Mouse (Mus musculus) kidney, embryonic 14.5 days (tissue): ENCODE data around the gene Eomes. TPM values are rescaled to one million over a fixed set of nuclear protein-coding genes. Genes with fewer than 3 reads are reported as not detected.

Experiments used
- ATAC-seq: fragments of 200-750 bp; cut with Nextera tagmentation; 2 replicates; pipeline ENCODE4 v1.8.0; 2017; ENCODE audit warnings: moderate number of reproducible peaks, mild to moderate bottlenecking, moderate TSS enrichment, moderate library complexity; ENCODE audit not compliant: low FRiP score, low TSS enrichment
- H3K27ac ChIP-seq: fragments of 300-500 bp; sonication (generic); 2 replicates; pipeline ENCODE4 v1.5.1; 2014; ENCODE audit warnings: low read depth, mild to moderate bottlenecking, low read length, moderate library complexity, mixed read lengths
- H3K27me3 ChIP-seq: fragments of 300-500 bp; sonication (generic); 2 replicates; pipeline ENCODE4 v1.6.1; 2014; ENCODE audit warnings: mild to moderate bottlenecking, low read length; ENCODE audit not compliant: control insufficient read depth, insufficient read depth
- H3K36me3 ChIP-seq: fragments of 300-500 bp; sonication (generic); 2 replicates; pipeline ENCODE4 v1.6.1; 2014; ENCODE audit warnings: low read length, mixed read lengths; ENCODE audit not compliant: control insufficient read depth, insufficient read depth
- H3K4me1 ChIP-seq: fragments of 300-500 bp; sonication (generic); 2 replicates; pipeline ENCODE4 v1.6.1; 2014; ENCODE audit warnings: low read length, mixed read lengths; ENCODE audit not compliant: control insufficient read depth, insufficient read depth
- H3K4me2 ChIP-seq: fragments of 300-500 bp; sonication (generic); replicated peaks from 2 replicates; pipeline ENCODE4 v1.6.1; 2014; ENCODE audit warnings: low read depth, mild to moderate bottlenecking, low read length
- H3K4me3 ChIP-seq: fragments of 300-500 bp; sonication (generic); 2 replicates; pipeline ENCODE4 v1.5.1; 2014; ENCODE audit warnings: mild to moderate bottlenecking, low read length
- H3K9ac ChIP-seq: fragments of 300-500 bp; sonication (generic); 2 replicates; pipeline ENCODE4 v1.6.1; 2014; ENCODE audit warnings: low read depth, mild to moderate bottlenecking, low read length, moderate library complexity
- H3K9me3 ChIP-seq: fragments of 300-500 bp; sonication (generic); 2 replicates; pipeline ENCODE4 v1.6.1; 2016; ENCODE audit warnings: low read length; ENCODE audit not compliant: control insufficient read depth
- WGBS: fragments of 180-500 bp; shearing (Covaris S2); extraction: QIAGEN DNeasy Blood & Tissue Kit; methylation state at CpG from one replicate; pipeline ENCODE4 v1.1.7; 2014; 5-methylcytosine and 5-hydroxymethylcytosine counted together
- polyA plus RNA-seq: library from polyadenylated mRNA; unstranded; fragments of >200 nt; fragmentation: Nextera tagmentation; extraction: Ambion mirVana; gene quantifications from 2 replicates; pipeline ENCODE4 v1.2.1, GENCODE M21; 2014

Eomes gene
- polyA plus RNA-seq, 1 experiment from 2014 or later = not detected

DNA sequence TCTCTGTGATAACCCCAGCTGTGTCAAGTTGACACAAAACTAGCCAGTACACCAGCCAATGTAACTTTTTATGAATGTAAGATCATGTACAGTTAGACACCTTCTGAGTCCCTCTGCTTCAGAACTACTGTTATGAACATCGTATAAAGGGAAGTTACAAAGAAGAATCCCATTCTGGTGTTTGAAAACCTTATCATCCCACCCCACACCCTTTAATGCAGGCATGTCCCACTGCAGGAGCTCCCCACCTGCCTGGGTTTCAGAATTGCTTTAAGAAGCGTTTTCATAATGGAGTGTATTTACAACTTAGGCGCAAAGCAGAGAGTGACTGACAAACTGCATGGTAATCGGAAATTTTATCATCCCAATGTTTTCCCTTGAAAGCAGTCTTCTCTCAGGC lies 13.2 kb downstream of the Eomes start:
- 0 out of 2 replicates have a peak, but pooled peaks cover 4% of the 10 kb centered on the region for H3K4me1 ChIP-seq
- no peak for ATAC-seq
- no peak overlapping the region for H3K4me2 ChIP-seq
- no peaks in the 10 kb centered on the region for H3K36me3 ChIP-seq
- H3K9me3 ChIP-seq = no peaks in the 10 kb centered on the region
- H3K27me3 ChIP-seq = peaks cover 23% of the 10 kb centered on the region
- H3K27ac ChIP-seq = no peak overlapping the region
- WGBS = 89% methylated on average over 4 of the region's 4 CpGs
- H3K9ac ChIP-seq = no peak overlapping the region
- H3K4me3 ChIP-seq = no peak overlapping the region

GRCm38 (mm10) chr9:118492932-118493698 lies 15.1 kb downstream of the Eomes start:
- Histone ChIP-seq H3K9me3 (no peaks in the 10 kb centered on the region), H3K9ac (no peak overlapping the region), H3K4me2 (no peak overlapping the region), H3K4me3 (no peak overlapping the region), H3K4me1 (0 out of 2 replicates have a peak, but pooled peaks cover 2% of the 10 kb centered on the region), H3K36me3 (no peaks in the 10 kb centered on the region), H3K27ac (no peak overlapping the region), H3K27me3 (peaks cover 4% of the 10 kb centered on the region)
- no peak for ATAC-seq
- 81% methylated on average over 8 of the region's 8 CpGs for WGBS

- H3K4me1 ChIP-seq = no peaks in the 10 kb centered on the region
- no peak overlapping the region for H3K4me3 ChIP-seq
- H3K27me3 ChIP-seq = no peaks in the 10 kb centered on the region
- H3K36me3 ChIP-seq = no peaks in the 10 kb centered on the region
- WGBS = 93% methylated on average over 5 of the region's 5 CpGs
- ATAC-seq = no peak
- no peak overlapping the region for H3K27ac ChIP-seq
- no peak overlapping the region for H3K9ac ChIP-seq
- no peaks in the 10 kb centered on the region for H3K9me3 ChIP-seq
- H3K4me2 ChIP-seq = no peak overlapping the region
Measured at GRCm38 (mm10) chr9:118494106-118494505, 16.1 kb downstream of the Eomes start.

- Histone ChIP-seq H3K27ac (no peak overlapping the region), H3K9me3 (no peaks in the 10 kb centered on the region), H3K4me1 (no peaks in the 10 kb centered on the region), H3K9ac (no peak overlapping the region), H3K27me3 (no peaks in the 10 kb centered on the region), H3K4me3 (no peak overlapping the region), H3K4me2 (no peak overlapping the region), H3K36me3 (no peaks in the 10 kb centered on the region)
- no peak for ATAC-seq
- WGBS = 91% methylated on average over 3 of the region's 3 CpGs
Measured at GRCm38 (mm10) chr9:118495933-118496332, 17.9 kb downstream of the Eomes start.

- no peak overlapping the region for H3K27ac ChIP-seq
- H3K27me3 ChIP-seq = no peaks in the 10 kb centered on the region
- H3K4me3 ChIP-seq = no peak overlapping the region
- H3K4me1 ChIP-seq = no peaks in the 10 kb centered on the region
- no peaks in the 10 kb centered on the region for H3K9me3 ChIP-seq
- no peaks in the 10 kb centered on the region for H3K36me3 ChIP-seq
- no peak overlapping the region for H3K4me2 ChIP-seq
- 77% methylated on average over 3 of the region's 3 CpGs for WGBS
- no peak for ATAC-seq
- no peak overlapping the region for H3K9ac ChIP-seq
Measured at GRCm38 (mm10) chr9:118496952-118497351, 18.9 kb downstream of the Eomes start.

DNA sequence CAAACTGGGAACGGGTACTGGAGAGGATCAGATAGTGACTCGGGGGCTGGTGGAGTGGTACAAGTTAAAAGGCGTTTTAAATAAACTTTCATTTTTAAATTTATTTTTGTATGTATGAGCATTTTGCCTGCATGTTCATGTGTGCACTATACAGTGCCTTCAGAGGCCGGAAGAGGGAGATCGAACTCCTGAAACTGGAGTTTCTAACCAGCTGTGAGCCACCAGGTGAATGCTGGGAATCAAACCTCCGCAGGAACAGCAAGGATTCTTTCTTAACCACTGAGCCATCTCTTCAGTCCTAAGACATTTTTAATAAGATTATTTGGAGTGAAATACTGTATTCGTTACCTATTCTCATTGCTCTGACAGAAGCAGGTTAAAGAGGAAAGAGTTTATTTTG lies 20.0 kb downstream of the Eomes start:
- no peaks in the 10 kb centered on the region for H3K9me3 ChIP-seq
- no peak overlapping the region for H3K27ac ChIP-seq
- H3K4me3 ChIP-seq = no peak overlapping the region
- WGBS = 78% methylated on average over 7 of the region's 7 CpGs
- H3K27me3 ChIP-seq = no peaks in the 10 kb centered on the region
- no peaks in the 10 kb centered on the region for H3K36me3 ChIP-seq
- H3K4me1 ChIP-seq = no peaks in the 10 kb centered on the region
- no peak overlapping the region for H3K4me2 ChIP-seq
- ATAC-seq = no peak
- H3K9ac ChIP-seq = no peak overlapping the region

- no peak overlapping the region for H3K4me2 ChIP-seq
- no peaks in the 10 kb centered on the region for H3K27me3 ChIP-seq
- no peak overlapping the region for H3K27ac ChIP-seq
- no peak overlapping the region for H3K9ac ChIP-seq
- no peak overlapping the region for H3K4me3 ChIP-seq
- H3K36me3 ChIP-seq = no peaks in the 10 kb centered on the region
- 75% methylated on average over 6 of the region's 6 CpGs for WGBS
- no peaks in the 10 kb centered on the region for H3K4me1 ChIP-seq
- no peaks in the 10 kb centered on the region for H3K9me3 ChIP-seq
- no peak for ATAC-seq
Measured at GRCm38 (mm10) chr9:118500963-118501362, 23.0 kb downstream of the Eomes start.

DNA sequence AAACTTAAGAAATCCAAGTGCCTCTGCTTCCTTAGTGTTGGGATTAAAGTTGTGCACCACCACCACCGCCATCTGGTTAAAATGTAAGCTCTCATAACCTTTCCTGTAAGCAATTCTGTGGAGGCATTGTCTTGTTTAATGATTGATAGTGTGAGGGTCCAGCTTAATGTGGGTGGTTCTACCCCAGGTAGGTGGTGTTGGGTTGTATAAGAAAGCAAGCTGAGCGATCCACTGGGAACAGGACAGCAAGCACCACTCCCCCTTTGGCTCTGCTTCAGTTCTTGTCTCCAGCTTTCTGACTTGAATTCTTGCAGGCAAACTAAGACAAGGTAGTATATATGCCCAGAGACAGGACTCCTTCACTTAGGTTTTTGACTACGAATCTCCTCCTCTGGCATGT lies 26.6 kb downstream of the Eomes start:
- Histone ChIP-seq H3K4me3 (no peak overlapping the region), H3K27ac (no peak overlapping the region; the same call in 1 of the 2 replicates), H3K4me2 (no peak overlapping the region), H3K9me3 (no peaks in the 10 kb centered on the region), H3K4me1 (peaks cover 13% of the 10 kb centered on the region), H3K27me3 (no peaks in the 10 kb centered on the region), H3K36me3 (no peaks in the 10 kb centered on the region), H3K9ac (no peak overlapping the region)
- WGBS = 76% methylated on average over 3 of the region's 3 CpGs
- 0 out of 2 replicates have a peak, but pooled peaks have one; percentile 12 for ATAC-seq

GRCm38 (mm10) chr9:118506020-118506403 lies 28.0 kb downstream of the Eomes start, which contains the start of gene Golga4:
Gene Golga4 (plus strand): TSS chr9:118506267.
- H3K36me3 ChIP-seq = 0 out of 2 replicates have a peak, but pooled peaks cover 3% of the 10 kb centered on the region
- peak within 1 kb of the TSS; percentile 51; the same call in 1 of the 2 replicates for H3K27ac ChIP-seq
- peak within 1 kb of the TSS; percentile 96 for H3K4me3 ChIP-seq
- H3K27me3 ChIP-seq = no peaks in the 10 kb centered on the region
- peak; percentile 84 for ATAC-seq
- peak within 1 kb of the TSS; percentile 95 for H3K4me2 ChIP-seq
- H3K9ac ChIP-seq = peak within 1 kb of the TSS; percentile 95
- H3K4me1 ChIP-seq = peaks cover 18% of the 10 kb centered on the region
- under 1% methylated on average over 43 of the region's 43 CpGs for WGBS
- no peaks in the 10 kb centered on the region for H3K9me3 ChIP-seq
